Mouse (Mus musculus): ENCODE data around the gene B3gat3. TPM values are rescaled to one million over a fixed set of nuclear protein-coding genes. Genes with fewer than 3 reads are reported as not detected.
"Not testable (repeated sequence)": the region's sequence is repeated elsewhere in the genome, so short reads cannot be mapped to it uniquely, and the experiment has no call there.

The B3gat3 gene
- polyA plus RNA-seq, 1 experiment: 224 TPM

DNA sequence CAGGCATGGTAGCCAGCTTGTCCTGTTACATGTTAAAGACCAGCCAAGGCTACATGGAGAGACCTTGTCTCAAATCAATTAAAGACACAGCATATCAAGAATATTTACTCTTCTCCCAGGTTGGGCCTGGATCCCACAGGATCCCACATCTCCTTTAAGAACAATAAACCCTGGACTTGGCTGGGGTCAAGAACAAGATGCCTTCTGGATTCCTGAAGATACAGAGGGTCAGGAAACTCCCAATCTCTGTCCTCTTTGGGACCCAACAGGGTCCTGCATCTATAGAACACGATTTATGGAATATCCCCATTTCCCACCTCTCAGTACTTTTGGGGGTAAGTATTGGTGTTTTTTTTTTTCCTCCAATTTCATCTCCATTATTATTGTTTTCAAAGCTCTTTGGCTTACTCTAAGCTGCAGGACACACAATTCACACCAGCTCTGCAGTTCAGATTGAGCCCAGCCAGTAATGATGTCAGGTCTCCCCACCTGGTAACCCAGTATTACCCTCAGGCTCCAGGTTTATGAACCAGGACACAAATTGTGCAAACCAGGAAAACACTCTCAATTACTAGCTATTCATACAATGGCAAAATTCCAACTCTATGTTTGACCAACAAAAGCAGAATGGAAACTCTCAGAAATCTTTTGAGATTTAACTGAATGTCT, 33.1 kb upstream of the B3gat3 start:
- TF ChIP-seq POLR2A (IDR thresholded peaks at IDR 0.05; ENCODE audit: extremely low read depth, insufficient read depth, low read length) (no peak), CTCF (IDR thresholded peaks at IDR 0.05; ENCODE audit: extremely low read depth, insufficient read depth, low read length) (no peak)
- Histone ChIP-seq H3K4me3 (ENCODE audit: insufficient read depth, low read length) (no peak overlapping the region), H3K27ac (ENCODE audit: insufficient read depth, low read length) (no peak overlapping the region), H3K4me1 (ENCODE audit: control insufficient read depth, insufficient read depth, low read length) (no peaks in the 10 kb centered on the region; the same call in 1 of the 2 replicates)

DNA sequence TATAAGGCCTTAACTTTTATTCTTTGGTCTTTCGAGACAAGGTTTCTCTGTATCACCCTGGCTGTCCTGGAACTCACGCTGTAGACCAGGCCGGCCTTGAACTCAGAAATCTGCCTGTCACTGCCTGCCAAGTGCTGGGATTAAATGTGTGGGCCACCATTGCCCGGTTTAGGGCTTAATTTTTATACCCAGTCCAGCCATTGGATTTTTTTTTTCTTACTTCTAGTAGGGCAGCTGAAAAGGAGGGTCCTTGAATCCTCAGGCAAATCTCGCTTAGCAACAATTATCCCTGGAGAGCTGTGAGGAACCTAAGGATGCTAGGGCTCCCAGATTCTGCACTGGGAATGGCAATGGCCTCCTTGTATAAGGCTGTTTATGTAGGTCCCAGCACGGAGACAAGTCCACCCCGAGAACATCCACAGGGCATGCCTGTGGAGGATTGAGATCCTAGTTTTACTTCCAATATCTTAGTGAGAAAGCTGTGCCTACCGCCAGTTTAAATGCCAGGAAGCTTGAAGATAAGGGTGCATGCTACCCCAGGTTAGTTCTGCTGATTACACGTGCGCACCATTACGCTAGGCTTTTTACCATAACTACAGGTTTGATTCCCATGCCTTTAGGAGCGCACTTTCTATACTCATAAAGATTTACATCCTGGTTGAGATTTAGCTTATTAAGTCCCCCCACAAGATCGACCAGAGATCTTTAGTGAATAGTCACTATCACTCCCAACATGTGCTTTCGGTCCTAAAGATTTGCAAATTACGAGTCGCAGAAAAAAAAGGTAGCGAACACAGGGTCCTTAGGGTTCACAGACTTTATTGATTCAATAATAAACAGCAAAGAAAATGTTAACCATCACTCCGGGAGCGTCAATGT, 32.4 kb upstream of the B3gat3 start:
- Histone ChIP-seq H3K4me1 (ENCODE audit: control insufficient read depth, insufficient read depth, low read length) (no peaks in the 10 kb centered on the region; the same call in 1 of the 2 replicates), H3K27ac (ENCODE audit: insufficient read depth, low read length) (no peak overlapping the region), H3K4me3 (ENCODE audit: insufficient read depth, low read length) (peak overlapping the region; percentile 49)
- TF ChIP-seq POLR2A (IDR thresholded peaks at IDR 0.05; ENCODE audit: extremely low read depth, insufficient read depth, low read length) (no peak), CTCF (IDR thresholded peaks at IDR 0.05; ENCODE audit: extremely low read depth, insufficient read depth, low read length) (no peak)

DNA sequence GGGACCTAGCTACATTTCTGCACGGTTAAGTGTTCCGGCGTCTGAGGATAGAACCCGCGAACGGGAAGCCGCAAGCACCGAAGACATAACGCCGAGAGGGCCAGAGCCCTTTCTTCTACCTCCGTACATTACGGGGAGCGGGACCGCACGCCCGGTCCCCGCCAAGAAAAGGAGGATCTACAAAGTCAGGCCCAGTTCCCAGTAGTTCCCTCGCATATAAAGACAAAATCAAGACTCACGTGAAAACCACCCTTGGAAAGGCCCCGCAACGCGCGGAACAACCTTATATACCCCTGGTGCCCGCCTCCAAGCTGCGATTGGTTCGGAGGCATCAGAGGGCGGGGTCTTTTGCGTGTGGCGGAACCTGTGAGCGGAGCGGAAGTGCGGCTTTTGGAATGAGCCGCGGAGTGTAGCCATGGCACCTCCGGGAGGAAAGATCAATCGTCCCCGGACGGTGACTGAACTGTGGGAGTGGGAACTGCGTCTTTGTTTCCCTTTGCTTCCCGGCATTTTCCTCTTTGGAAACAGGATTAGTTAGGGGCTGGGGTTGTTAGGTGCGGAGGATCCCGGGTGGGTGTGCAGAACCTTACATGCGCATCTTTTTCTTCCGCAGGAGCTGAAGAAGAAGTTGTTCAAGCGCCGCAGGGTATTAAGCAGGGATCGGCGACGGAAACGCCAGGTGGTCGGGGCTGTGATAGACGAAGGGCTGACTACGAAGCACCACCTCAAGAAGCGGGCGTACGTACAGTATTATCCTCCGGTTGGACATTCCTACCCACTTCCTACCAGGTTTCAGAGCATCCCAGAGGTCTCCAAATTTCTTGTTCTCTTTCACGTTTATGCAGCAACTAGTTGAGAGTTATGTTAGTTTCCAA, 31.4 kb upstream of the B3gat3 start, which contains the start of the genes 1810009A15Rik and Gm49416:
1810009A15Rik (plus strand) TSS at position 343 of the 875 bp plus-strand sequence.
Gm49416 (plus strand) TSS at position 416 of the 875 bp plus-strand sequence.
- Histone ChIP-seq H3K27ac (ENCODE audit: insufficient read depth, low read length) (no peak within 1 kb of the TSS), H3K4me3 (ENCODE audit: insufficient read depth, low read length) (peak within 1 kb of the TSS; percentile 49), H3K4me1 (ENCODE audit: control insufficient read depth, insufficient read depth, low read length) (no peaks in the 10 kb centered on the region; the same call in 1 of the 2 replicates)
- TF ChIP-seq POLR2A (IDR thresholded peaks at IDR 0.05; ENCODE audit: extremely low read depth, insufficient read depth, low read length) (peak; percentile 95), CTCF (IDR thresholded peaks at IDR 0.05; ENCODE audit: extremely low read depth, insufficient read depth, low read length) (no peak)

DNA sequence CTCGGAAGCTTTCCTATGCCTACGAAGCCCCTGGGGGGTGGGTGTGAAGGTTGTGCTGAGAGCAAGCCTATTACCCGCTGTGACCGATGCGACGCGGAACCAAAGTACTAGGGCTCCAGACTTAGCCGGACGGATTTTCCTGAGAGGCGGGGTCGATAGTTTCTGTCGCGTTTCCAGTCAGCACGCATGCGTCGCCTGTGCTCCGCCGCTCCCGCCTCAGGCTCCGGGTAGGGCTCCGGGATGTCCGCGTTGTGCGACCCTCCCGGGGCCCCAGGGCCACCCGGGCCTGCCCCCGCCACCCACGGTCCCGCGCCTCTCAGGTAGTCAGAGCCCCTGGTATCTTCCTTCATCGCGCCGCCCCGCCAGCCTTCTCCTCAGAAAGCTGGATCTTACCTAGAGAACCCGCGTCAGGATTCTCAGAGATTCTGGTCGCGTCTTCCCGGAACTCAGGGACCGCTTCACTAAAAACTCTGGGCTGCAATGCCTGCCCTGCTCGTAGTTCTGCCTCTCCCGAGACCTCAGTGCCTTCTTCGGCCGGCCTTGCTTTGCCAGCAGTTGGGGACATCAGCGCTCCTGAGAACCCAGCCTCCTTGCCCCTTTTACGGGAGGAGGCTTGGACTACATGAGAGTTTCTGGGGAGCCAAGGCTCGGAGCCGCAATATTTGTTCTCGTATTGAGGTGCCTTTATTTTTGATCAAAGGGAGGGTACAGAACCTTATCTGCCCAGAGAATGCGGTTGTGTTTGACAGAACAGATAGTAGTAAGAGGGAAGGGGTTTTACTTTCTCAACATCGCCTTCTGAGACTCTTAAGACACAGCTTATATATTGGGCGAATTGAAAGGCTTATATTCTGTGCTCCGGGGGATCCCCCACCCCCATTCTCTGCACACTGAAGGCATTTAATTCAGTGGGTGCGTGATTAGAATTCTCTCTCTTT, 27.1 kb upstream of the B3gat3 start, which contains the start of gene Ints5:
Ints5 (plus strand) TSS at position 177 of the 938 bp plus-strand sequence.
- H3K27ac ChIP-seq (ENCODE audit: insufficient read depth, low read length): no peak within 1 kb of the TSS
- H3K4me1 ChIP-seq (ENCODE audit: control insufficient read depth, insufficient read depth, low read length): no peaks in the 10 kb centered on the region; the same call in 1 of the 2 replicates
- H3K4me3 ChIP-seq (ENCODE audit: insufficient read depth, low read length): peak within 1 kb of the TSS; percentile 78
- TF ChIP-seq POLR2A (IDR thresholded peaks at IDR 0.05; ENCODE audit: extremely low read depth, insufficient read depth, low read length) (peak; percentile 81), CTCF (IDR thresholded peaks at IDR 0.05; ENCODE audit: extremely low read depth, insufficient read depth, low read length) (no peak)

DNA sequence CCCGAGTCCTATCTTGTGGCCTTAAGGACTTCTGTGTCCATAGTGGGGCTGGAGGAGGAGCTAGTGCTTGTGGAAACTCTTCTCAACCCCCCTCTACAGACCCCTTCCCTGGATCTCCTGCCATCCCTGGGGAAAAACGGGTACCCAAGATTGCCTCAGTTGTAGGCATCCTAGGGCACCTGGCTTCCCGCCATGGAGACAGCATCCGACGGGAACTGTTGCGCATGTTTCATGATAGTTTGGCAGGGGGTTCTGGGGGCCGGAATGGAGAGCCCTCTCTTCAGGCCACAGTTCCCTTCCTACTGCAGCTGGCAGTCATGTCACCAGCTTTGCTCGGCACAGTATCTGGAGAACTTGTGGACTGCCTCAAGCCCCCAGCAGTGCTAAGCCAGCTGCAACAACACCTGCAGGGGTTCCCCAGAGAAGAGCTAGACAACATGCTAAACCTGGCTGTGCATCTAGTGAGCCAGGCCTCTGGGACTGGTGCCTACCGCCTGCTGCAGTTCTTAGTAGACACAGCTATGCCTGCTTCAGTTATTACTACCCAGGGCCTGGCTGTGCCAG, 24.7 kb upstream of the B3gat3 start:
- H3K27ac ChIP-seq (ENCODE audit: insufficient read depth, low read length): no peak overlapping the region
- no peak overlapping the region for H3K4me3 ChIP-seq (ENCODE audit: insufficient read depth, low read length)
- no peak for TF ChIP-seq CTCF (IDR thresholded peaks at IDR 0.05; ENCODE audit: extremely low read depth, insufficient read depth, low read length)
- TF ChIP-seq POLR2A (IDR thresholded peaks at IDR 0.05; ENCODE audit: extremely low read depth, insufficient read depth, low read length): no peak

DNA sequence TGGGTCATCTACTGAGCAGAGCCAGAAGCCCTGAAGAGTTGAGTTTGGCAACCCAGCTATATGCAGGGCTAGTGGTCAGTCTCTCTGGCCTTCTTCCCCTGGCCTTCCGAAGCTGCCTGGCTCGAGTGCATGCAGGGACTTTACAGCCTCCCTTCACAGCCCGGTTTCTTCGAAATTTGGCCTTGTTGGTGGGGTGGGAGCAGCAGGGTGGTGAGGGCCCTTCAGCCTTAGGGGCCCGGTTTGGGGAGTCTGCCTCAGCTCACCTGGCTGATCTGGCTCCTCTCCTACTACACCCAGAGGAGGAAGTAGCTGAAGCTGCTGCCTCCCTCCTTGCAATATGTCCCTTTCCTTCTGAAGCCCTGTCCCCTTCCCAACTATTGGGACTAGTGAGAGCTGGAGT, 23.9 kb upstream of the B3gat3 start:
- H3K4me3 ChIP-seq (ENCODE audit: insufficient read depth, low read length); H3K27ac ChIP-seq (ENCODE audit: insufficient read depth, low read length); H3K4me1 ChIP-seq (ENCODE audit: control insufficient read depth, insufficient read depth, low read length): not testable (repeated sequence)

More for the DNA sequence above, 24.7 kb upstream of the B3gat3 start:
- no peaks in the 10 kb centered on the region; the same call in 1 of the 2 replicates for H3K4me1 ChIP-seq (ENCODE audit: control insufficient read depth, insufficient read depth, low read length)

DNA sequence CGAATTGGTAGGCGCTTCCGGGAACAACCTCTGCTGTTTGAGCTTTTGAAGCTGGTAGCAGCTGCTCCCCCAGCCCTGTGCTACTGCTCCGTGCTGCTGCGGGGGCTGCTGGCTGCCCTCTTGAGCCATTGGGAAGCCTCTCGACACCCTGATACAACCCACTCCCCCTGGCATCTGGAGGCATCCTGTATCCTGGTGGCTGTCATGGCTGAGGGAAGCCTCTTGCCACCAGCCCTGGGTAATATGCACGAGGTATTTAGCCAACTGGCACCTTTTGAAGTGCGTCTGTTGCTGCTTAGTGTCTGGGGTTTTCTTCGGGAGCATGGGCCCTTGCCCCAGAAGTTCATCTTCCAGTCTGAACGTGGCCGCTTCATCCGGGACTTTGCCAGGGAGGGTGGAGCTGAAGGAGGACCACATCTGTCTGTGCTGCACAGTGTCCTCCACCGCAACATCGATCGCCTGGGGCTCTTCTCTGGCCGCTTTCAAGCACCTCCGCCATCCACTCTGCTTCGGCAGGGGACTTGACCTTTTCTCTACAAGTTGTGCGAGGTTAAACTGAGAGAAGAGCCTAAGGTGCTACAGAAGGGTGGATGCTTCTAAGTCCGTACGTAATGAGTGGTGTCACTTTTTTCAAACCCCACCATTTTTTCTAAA, 22.8 kb upstream of the B3gat3 start:
- peak overlapping the region; percentile 80 for H3K4me3 ChIP-seq (ENCODE audit: insufficient read depth, low read length)
- H3K27ac ChIP-seq (ENCODE audit: insufficient read depth, low read length): 0 out of 2 replicates have a peak overlapping the region, but pooled peaks have one; percentile 23
- H3K4me1 ChIP-seq (ENCODE audit: control insufficient read depth, insufficient read depth, low read length): not testable (repeated sequence)
